Mouse (Mus musculus) stomach, embryonic 14.5 days (tissue): Measurements from ENCODE around the gene Cenpa. TPM values are rescaled to one million over a fixed set of nuclear protein-coding genes. Genes with fewer than 3 reads are reported as not detected.

Experiments
- ATAC-seq: fragments of 200-750 bp; cut with Nextera tagmentation; 2 replicates; pipeline ENCODE4 v1.8.0; 2017; ENCODE audit warnings: low read depth, moderate TSS enrichment; ENCODE audit not compliant: insufficient number of reproducible peaks, insufficient read depth, low FRiP score
- H3K27ac ChIP-seq: fragments of 300-500 bp; sonication (generic); 2 replicates; pipeline ENCODE4 v1.5.1; 2014; ENCODE audit warnings: mild to moderate bottlenecking, low read length, moderate library complexity, mixed read lengths
- H3K27me3 ChIP-seq: fragments of 300-500 bp; sonication (generic); 2 replicates; pipeline ENCODE4 v1.6.1; 2014; ENCODE audit warnings: low read length, control low read depth, mixed read lengths; ENCODE audit not compliant: control insufficient read depth, insufficient read depth
- H3K36me3 ChIP-seq: fragments of 300-500 bp; sonication (generic); 2 replicates; pipeline ENCODE4 v1.6.1; 2014; ENCODE audit warnings: mild to moderate bottlenecking, control low read depth, low read length, moderate library complexity, mixed read lengths; ENCODE audit not compliant: control insufficient read depth, insufficient read depth
- H3K4me1 ChIP-seq: fragments of 300-500 bp; sonication (generic); 2 replicates; pipeline ENCODE4 v1.6.1; 2014; ENCODE audit warnings: low read length, control low read depth, mixed read lengths; ENCODE audit not compliant: control insufficient read depth, insufficient read depth
- H3K4me2 ChIP-seq: fragments of 300-500 bp; sonication (generic); replicated peaks from 2 replicates; pipeline ENCODE4 v1.6.1; 2014; ENCODE audit warnings: low read depth, low read length, control low read depth
- H3K4me3 ChIP-seq: fragments of 300-500 bp; sonication (generic); 2 replicates; pipeline ENCODE4 v1.5.1; 2014; ENCODE audit warnings: low read depth, low read length, control low read depth
- H3K9ac ChIP-seq: fragments of 300-500 bp; sonication (generic); replicated peaks from 2 replicates; pipeline ENCODE4 v1.6.1; 2014; ENCODE audit warnings: low read depth, mild to moderate bottlenecking, control low read depth, low read length, moderate library complexity, mixed read lengths
- H3K9me3 ChIP-seq: fragments of 300-500 bp; sonication (generic); 2 replicates; pipeline ENCODE4 v1.6.1; 2016; ENCODE audit warnings: low read depth, low read length, control low read depth; ENCODE audit not compliant: control insufficient read depth
- whole genome bisulfite sequencing: fragments of 180-500 bp; shearing (Covaris S2); extraction: QIAGEN DNeasy Blood & Tissue Kit; methylation state at CpG from one replicate; pipeline ENCODE4 v1.1.7; 2014; 5-methylcytosine and 5-hydroxymethylcytosine counted together
- polyA plus RNA-seq: library from polyadenylated mRNA; unstranded; fragments of >200 nt; fragmentation: Nextera tagmentation; extraction: Ambion mirVana; gene quantifications from 2 replicates; pipeline ENCODE4 v1.2.1, GENCODE M21; 2014

The Cenpa gene
- polyA plus RNA-seq, 1 experiment from 2014 or later: 303 TPM

DNA sequence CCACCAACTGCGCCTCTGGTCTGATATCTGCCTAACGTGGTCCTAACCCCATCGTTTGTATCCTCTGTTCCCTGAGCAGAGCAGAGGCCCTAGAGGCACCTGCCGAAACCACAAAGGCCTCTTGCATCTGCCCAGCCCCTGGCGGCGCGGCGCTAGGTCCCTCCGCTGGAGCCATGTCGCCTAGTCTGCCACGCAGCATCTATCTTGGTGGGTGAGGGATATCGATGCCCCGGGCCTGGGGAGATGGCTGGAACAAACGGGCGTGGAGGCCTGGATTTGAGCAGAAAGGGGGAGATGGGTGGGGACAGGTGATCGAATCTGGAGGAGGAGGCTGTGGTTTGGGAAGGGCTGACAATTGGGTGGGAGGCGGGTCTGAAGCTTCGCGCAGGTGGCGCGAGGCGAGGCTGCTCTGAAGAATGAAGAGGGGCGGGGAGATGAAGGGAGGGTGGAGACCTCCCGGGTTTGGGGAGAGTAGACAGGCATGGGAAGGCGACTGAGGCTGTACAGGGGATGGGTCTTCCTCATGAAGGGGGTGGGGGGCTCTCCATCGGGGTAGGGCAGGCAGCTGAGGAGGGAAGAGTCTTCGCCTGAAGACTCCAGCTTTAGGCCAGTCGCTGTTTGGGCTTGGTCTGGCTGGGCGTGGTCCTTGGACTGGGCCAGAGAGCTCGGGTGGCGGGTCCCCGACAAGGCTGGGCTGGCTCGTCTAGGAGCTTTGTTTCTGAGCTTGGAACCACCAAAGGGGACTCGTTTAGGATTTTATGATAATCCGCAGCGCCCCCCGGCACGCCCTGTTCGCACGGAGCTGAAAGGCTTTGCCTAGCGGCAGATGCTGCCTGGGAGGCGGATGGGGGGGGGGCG, 46.1 kb downstream of the Cenpa start:
- peaks cover 12% of the 10 kb centered on the region; the same call in 1 of the 2 replicates for H3K4me1 ChIP-seq
- peaks cover 12% of the 10 kb centered on the region; the same call in 1 of the 2 replicates for H3K27me3 ChIP-seq
- peak overlapping the region; percentile 96 for H3K4me2 ChIP-seq
- no peak overlapping the region for H3K27ac ChIP-seq
- WGBS: 1% methylated on average over 42 of the region's 43 CpGs
- peak overlapping the region; percentile 0; the same call in 1 of the 2 replicates for H3K9ac ChIP-seq
- no peak for ATAC-seq
- H3K9me3 ChIP-seq: no peaks in the 10 kb centered on the region
- H3K36me3 ChIP-seq: no peaks in the 10 kb centered on the region
- peak overlapping the region; percentile 46 for H3K4me3 ChIP-seq

- Histone ChIP-seq H3K4me3 (peak overlapping the region; percentile 46), H3K27ac (no peak overlapping the region), H3K4me2 (peak overlapping the region; percentile 96), H3K9ac (no peak overlapping the region), H3K9me3 (no peaks in the 10 kb centered on the region), H3K27me3 (peaks cover 12% of the 10 kb centered on the region; the same call in 1 of the 2 replicates), H3K4me1 (peaks cover 12% of the 10 kb centered on the region; the same call in 1 of the 2 replicates), H3K36me3 (no peaks in the 10 kb centered on the region)
- WGBS: 1% methylated on average over 20 of the region's 20 CpGs
- ATAC-seq: no peak
Observed at GRCm38 (mm10) chr5:30713299-30713675, 46.7 kb downstream of the Cenpa start.

DNA sequence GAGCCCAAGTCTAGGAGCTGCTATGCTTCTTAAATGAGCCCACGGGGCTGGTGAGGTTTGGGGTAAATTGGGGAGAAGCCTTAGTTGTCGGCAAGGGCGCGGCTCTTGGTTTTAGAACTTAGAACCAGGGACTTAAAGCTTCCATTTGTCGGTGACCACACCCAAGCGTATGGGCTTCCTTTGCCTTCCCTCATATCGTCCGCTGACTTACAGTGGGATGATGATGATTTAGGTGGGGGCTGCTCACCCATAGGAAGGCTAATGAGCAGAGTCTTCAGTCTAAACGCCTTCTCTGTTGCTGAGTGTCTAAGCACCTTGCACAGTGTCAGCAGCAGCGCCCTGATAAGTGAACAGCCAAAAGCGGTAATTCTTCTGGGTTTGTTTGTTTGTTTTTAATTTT, 47.1 kb downstream of the Cenpa start:
- Histone ChIP-seq H3K4me1 (peaks cover 12% of the 10 kb centered on the region; the same call in 1 of the 2 replicates), H3K9me3 (no peaks in the 10 kb centered on the region), H3K27ac (no peak overlapping the region), H3K27me3 (peaks cover 12% of the 10 kb centered on the region; the same call in 1 of the 2 replicates), H3K4me3 (peak overlapping the region; percentile 46), H3K9ac (no peak overlapping the region), H3K4me2 (peak overlapping the region; percentile 96), H3K36me3 (no peaks in the 10 kb centered on the region)
- no peak for ATAC-seq
- WGBS: 17% methylated on average over 11 of the region's 11 CpGs

DNA sequence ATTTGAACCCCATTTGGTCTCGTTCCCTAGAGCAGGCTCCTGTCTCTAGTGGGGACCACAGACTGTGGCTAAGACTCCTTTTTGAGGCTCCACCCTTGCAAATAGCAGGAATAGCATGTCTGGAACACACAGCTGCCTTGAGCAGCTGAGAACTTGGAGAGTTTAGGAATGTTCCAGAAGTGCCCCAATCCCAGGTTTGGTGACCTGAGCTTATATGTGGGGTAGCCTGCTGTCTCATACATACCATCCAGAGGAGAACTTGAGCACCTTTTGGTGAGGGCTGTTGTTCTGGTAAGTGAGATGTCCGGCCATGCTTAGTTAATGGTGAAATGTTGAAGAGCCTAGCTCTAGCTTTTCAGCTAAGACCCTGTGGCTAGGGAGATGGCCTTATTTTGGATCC, 49.7 kb downstream of the Cenpa start:
- no peak overlapping the region for H3K4me3 ChIP-seq
- H3K27ac ChIP-seq: no peak overlapping the region
- H3K9ac ChIP-seq: no peak overlapping the region
- ATAC-seq: no peak
- H3K4me1 ChIP-seq: peaks cover 11% of the 10 kb centered on the region; the same call in 1 of the 2 replicates
- H3K4me2 ChIP-seq: no peak overlapping the region
- no peaks in the 10 kb centered on the region for H3K36me3 ChIP-seq
- no peaks in the 10 kb centered on the region for H3K9me3 ChIP-seq
- peaks cover 7% of the 10 kb centered on the region; the same call in 1 of the 2 replicates for H3K27me3 ChIP-seq
- 86% methylated on average over 2 of the region's 2 CpGs for WGBS

GRCm38 (mm10) chr5:30717506-30717905, 50.9 kb downstream of the Cenpa start:
- H3K4me3 ChIP-seq: no peak overlapping the region
- WGBS: 81% methylated on average over 4 of the region's 4 CpGs

DNA sequence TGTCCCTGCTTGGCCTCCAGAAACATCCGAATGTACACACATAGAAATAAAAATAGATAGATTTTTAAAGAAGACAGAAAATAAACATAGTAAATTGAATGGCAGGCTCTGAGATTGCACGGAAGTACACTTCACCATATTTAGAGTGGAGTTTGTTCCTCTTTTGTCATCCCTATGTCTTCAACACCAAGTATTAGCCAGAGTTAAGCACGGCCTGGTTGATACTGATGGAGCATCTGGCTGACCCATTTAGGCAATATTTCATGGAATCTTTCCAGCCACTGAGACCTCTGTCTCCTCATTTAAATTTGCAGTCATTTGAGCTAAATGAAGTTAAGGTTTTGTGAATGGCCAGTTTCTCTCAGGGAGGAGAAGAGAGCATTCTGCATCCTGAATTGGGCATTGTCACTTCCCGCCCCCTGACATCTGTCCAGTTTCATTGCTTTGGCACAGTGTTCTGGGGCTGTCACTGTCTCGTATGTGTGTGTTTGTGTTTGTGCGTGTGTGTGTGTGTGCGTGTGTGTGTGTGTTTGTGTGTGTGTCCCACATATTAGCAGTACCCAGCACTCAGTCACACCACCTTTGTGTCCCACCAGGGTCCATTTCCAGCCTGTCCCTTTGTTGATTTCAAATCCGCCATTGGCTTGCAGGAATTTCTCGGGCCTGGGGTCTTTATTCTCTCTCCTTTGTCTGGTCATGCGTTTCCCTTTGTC, 51.6 kb downstream of the Cenpa start:
- no peak overlapping the region for H3K4me2 ChIP-seq
- WGBS: 74% methylated on average over 10 of the region's 10 CpGs
- ATAC-seq: no peak
- no peak overlapping the region for H3K27ac ChIP-seq
- no peaks in the 10 kb centered on the region for H3K4me1 ChIP-seq
- no peak overlapping the region for H3K4me3 ChIP-seq
- no peaks in the 10 kb centered on the region for H3K9me3 ChIP-seq
- H3K36me3 ChIP-seq: no peaks in the 10 kb centered on the region
- H3K27me3 ChIP-seq: no peaks in the 10 kb centered on the region; the same call in 1 of the 2 replicates
- no peak overlapping the region for H3K9ac ChIP-seq

More at GRCm38 (mm10) chr5:30717506-30717905, 50.9 kb downstream of the Cenpa start:
- H3K4me1 ChIP-seq: peaks cover 6% of the 10 kb centered on the region; the same call in 1 of the 2 replicates
- no peak overlapping the region for H3K4me2 ChIP-seq
- no peak overlapping the region for H3K9ac ChIP-seq
- H3K36me3 ChIP-seq: no peaks in the 10 kb centered on the region
- H3K9me3 ChIP-seq: no peaks in the 10 kb centered on the region
- peaks cover 4% of the 10 kb centered on the region; the same call in 1 of the 2 replicates for H3K27me3 ChIP-seq
- ATAC-seq: no peak
- no peak overlapping the region for H3K27ac ChIP-seq

GRCm38 (mm10) chr5:30721935-30722334, 55.4 kb downstream of the Cenpa start:
- 88% methylated on average over 8 of the region's 8 CpGs for WGBS
- no peak for ATAC-seq
- no peak overlapping the region for H3K4me2 ChIP-seq
- H3K9ac ChIP-seq: no peak overlapping the region
- H3K4me3 ChIP-seq: no peak overlapping the region
- no peaks in the 10 kb centered on the region for H3K9me3 ChIP-seq
- H3K27me3 ChIP-seq: no peaks in the 10 kb centered on the region
- H3K27ac ChIP-seq: no peak overlapping the region
- H3K4me1 ChIP-seq: no peaks in the 10 kb centered on the region
- no peaks in the 10 kb centered on the region for H3K36me3 ChIP-seq
